Mouse (Mus musculus): ENCODE measurements around the gene Abcc1.

DNA sequence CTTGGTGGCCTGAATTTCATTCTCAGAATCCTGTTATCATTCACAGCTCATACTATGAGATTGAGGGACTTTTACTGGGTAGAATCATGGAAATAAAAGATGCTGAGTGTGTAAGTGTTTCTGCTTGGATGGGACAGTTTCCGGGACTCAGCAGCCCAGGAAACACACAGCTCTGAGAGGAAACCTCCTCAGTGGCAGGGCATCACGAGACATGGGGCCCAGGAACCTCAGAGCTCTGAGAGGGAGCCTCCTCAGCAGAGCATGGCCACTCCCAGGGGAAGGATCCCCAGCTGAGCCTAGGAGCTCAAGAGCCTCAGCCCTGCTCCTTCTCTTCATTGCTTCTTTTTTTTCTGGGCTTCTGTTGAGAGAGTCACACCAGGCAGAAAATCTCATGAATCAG, 107.0 kb downstream of the Abcc1 start:
- TF ChIP-seq GATA1 (IDR thresholded peaks at IDR 0.05; ENCODE audit: borderline replicate concordance, low read length), result no peak
- no peak for TF ChIP-seq FLI1 (IDR thresholded peaks at IDR 0.05; ENCODE audit: low read length)

Data from megakaryocyte, embryonic 14.5 days (primary cell).